Mouse (Mus musculus): Measurements from ENCODE around the gene Txlnb.
"Not testable (repeated sequence)": the region's sequence is repeated elsewhere in the genome, so short reads cannot be mapped to it uniquely, and the experiment has no call there.

The Txlnb gene

DNA sequence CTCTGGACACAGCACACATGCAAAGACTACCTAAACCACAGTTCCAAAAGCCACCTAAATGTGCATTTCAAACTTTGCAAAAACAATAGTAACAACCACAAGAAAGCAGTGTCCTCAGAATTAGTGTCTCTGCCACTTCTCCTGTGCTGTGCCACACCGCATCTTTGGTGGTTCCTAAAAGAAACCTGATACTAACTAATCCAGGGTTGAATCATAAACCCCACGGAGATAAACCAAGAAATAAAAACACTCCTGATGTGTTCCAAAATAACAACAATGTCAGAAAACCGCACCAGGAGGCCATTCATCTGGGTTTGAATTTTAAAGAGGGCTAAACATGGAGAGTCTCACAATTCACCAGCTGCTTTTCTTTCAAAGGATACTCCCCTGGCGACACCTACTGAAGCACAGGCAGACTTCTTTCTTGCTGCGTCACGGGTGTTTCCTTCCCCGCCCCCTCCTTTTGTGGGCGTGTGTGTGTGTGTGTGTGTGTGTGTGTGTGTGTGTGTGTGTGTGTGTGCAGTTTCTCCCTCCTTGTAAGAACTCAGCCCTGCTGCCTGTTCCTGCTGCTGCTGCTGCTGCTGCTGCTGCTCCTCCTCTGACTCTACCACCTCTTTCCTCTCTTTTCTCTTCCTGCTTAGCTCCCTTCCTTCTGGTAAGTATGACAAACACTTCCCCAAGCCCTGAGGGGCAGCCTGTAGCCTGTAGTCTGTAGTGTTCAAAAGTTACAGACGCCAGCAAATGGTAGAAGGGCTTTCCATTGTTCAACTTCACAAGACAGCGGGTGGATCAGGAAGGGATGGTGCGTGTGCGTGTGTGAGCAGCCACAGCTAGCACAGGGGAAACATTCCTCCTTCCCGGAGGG, at the start of gene Txlnb:
Txlnb (plus strand) TSS at position 460 of the 865 bp plus-strand sequence.
- DNase-seq, result peak; percentile 61

DNA sequence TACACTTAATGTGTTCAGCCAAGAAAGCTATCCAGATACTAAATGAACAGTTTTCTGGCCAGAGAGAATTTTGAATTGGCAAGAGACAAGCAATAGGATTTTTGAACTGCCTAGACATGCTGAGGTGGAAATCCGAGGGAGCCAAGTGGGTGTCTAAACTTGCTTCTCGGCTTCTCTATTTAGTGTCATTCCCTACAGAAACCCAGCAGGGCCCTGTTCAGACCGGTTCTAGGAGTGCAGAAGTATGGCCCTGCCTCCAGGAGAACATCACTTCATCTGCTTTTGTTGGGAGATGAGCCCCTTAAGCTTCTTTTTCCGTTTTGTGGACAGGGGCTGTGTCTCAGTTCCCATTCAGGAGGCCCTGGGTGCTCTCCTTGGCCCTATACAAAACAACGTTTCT, 43.5 kb upstream of the Txlnb start:
- DNase-seq, result no peak

DNA sequence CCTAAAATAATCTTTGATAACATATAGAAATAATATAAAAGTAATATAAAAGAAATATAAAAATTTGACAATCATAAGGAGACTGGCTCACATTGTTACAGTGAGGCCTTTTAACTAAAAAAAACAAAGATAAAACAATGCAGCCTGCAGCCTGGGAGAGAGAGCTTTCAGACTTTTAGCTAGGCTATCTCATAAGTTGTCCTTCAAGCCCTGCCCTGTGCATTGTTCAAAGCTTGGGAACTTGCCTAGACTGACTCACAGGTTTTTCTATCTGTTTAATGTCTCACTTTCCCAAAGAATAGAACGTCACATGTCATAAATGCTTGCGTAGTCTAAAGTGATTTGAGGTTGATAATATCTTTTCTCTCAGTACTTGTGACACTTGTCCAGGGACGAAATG, 36.3 kb upstream of the Txlnb start:
- DNase-seq, result no peak

DNA sequence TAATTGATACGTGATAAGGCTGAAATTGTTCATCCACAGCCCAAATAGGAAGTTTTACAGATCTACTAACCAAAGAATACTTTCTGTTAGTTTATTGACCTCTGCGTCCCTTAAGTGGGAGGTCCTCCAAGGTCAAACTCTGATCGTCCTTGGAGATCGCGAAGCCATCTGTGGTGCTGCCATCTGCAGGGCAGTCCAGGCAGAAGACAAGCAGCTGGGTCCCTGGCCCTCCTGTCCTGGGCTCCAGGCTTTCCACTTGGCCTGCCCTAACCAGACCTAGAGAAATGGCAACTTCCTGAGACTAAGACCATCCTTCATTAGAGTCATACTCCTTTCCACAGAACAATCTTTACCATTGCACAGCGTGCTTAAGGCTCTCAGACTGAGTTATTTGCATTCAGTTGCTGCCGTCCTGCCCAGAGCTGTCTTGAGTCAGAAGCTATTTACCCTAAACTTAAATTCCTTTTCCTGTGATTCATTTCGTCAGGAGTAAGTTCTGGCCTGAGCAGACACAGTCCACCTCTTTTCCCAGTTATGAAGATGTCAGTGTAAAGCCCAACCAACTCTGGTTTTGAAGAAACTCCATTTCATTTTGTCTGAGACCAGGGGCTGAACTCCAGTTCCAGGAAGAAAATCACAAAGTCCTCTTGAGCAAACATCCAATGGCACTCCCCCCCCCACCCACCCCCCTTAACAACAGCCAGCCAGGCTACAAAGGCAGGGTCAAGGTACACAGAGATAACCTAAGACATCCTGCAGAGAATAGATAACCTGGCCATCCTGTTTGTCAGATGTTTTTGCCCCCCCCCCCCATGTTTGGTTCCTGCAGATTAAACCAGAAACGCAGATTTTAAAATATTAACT, 35.0 kb upstream of the Txlnb start:
- DNase-seq, result no peak

DNA sequence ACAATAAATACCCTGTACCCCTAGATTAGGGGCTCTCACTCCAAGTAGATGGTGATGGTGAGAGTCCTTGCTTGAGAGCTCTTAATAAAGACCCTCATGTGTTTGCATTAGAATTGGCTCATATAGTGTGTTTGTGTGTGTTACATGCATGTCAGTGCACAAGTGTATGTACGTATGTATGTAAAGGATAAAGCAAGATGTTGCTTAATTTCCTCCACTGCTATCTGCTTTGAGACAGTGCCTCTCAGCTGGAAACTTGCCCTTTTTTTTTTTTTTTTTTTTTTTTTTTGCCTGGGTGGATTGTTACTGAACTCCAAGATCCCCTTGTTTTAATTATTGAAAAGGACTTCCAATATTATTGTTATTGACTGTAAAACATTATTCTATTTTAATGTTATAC, 34.4 kb upstream of the Txlnb start:
- no peak for DNase-seq

DNA sequence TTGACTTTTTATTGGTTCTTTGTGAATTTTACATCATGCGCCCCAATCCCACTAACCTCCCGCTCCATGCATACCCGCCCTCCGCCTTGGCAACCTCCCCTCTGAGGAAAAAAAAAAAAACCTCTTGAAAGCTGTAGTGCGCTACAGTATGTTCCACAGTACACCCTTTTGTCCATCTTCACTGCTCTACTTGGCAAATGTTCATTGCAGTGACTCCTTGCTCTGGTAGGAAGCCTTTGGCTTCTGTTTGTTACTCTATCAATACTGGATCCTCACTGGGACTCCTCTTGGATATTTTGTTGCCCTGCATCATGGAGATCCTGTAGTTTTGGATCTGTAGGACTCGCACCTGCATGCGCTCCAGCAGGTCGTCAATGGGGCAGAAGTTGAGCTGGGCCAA, 33.1 kb upstream of the Txlnb start:
- DNase-seq, result no peak

DNA sequence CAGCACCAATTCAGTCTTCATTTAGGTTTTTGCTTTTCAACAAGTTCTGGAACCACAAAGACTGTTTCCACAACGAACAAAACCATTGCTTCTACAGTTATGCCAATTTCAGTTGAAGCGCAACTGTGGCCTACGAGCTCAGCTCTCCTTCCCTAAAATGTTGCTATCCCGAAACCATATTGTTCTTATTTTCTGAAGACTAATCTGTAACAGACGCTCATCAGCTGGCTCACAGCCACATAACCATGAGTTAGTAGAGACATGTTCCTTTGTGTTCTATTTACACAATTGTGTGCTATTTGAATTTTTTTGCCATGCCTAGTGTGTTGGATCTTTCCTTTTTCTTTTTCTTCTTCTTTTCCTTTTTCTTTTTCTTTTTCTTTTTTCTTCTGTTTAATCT, 26.2 kb upstream of the Txlnb start:
- no peak for DNase-seq

DNA sequence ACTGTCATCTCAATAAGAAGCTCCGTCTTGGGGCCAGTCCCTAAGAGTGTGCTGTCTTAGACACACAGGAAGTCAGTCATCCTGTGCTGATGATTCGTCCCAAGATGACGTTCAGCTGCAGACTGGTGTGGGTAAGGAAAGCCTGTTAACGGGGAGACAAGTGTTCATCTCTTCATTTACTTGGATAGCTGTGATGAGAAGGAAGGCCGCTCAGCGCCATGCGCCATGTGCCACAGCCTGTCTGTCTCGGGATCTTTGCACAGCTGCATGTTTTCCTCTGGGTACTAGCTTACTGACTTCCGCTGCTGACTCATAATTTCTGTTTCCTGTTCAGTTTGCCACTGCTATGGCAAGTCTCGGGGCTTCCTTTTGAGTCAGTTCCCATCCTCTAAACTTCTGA, 23.7 kb upstream of the Txlnb start:
- peak; percentile 12 for DNase-seq

DNA sequence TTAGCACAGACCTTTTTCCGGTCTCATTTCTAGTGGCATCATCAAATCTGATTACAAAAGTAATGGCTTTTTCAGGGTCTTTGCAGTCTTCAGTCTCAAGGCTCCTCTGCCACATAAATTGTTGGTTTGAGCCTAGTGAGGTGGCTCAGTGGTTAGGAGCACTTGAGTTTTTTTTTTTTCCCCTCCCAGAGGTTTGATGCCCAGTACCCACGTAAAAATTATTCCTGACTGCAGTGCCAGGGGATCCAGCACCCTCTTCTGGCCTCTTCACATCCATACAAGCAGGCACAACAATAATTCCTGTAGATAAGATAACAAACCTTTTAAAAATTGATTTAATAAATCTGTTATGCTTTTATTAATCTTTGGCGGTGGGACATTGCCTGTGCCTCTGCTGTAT, 21.7 kb upstream of the Txlnb start:
- DNase-seq, result no peak

DNA sequence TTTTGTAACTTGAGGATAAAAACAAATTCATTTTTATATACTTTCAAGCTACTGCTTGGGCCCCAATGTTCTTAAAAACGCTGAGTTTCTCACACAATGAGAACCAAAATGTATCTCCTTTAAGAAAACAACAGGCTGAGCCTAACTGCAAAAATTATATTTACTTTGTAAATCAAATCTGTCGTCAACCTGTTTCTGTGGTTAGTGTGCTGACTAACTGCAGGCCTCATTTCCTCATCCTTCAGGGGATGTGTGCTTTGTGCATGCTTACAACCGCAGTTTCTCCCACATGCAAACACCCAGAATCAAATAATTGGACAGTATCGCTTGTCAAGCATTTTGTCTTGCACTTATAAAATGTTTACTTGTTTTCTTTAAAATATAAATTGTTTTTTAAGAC, 20.9 kb upstream of the Txlnb start:
- DNase-seq, result no peak

DNA sequence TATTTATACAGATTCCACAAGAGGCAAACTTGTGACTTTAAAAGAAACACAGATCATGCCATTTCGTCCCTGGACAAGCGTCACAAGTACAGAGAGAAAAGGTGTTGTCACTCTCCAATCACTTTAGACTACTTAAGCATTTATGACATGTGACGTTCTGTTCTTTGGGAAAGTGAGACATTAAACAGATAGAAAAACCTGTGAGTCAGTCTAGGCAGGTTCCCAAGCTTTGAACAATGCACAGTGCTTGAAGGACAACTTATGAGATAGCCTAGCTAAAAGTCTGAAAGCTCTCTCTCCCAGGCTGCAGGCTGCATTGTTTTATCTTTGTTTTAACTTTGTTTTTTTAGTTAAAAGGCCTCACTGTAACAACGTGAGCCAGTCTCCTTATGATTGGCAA, 19.3 kb upstream of the Txlnb start:
- not testable (repeated sequence) for DNase-seq

DNA sequence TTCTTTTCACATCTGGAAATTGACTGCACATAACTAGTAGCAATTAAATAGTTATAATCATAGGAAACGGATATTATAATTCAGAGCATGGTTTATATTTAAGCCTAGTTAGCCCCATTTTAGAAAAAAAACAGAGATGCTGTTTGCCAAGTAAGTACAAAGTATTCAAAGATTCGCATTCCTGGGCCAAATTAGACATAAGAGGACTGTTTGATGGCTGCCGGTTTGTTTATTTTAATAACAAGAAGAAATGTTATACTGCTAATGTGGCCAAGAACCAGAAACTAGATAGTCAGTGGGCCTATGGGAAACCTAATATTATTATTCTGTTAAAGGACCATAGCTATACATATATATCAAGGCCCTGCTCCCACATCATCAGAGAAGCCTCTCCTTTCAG, 9.3 kb upstream of the Txlnb start:
- no peak for DNase-seq

DNA sequence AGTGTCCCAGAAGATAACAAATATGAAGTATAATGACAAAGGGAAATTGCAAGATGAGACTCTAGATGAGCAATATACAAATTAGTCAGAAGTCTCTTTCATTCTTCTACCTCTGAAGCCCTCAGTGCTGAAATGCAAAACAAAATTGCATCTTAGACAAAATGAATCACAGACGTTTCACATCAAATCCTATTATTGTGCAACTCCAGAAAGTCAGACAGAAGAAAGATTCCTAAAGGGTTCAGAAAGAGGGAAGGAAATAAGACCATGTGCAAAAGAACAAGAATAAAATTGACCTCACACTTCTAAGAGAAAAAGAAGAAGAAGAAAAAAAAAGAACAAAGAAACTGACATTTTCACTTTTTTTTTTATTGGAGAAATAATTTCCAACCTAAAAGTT, 8.1 kb upstream of the Txlnb start:
- DNase-seq, result no peak

DNA sequence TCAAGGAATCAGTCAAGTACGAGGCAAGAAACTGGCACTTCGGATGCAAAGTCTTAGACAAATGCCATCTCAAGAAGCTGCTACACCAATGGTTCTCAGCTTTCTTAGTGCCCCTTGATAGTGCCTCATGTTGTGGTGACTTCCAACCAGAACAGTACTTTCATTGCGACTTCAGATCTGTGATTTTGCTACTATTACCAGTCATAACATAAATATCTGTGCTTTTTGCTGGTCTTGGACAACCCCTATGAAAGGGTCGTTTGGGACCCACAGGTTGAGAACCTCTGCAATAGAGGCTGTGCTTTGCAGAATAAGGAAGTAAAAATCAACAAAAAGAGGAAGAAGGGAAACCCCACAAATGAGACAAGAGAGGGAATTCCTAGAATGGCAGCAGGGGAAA, 7.7 kb upstream of the Txlnb start:
- DNase-seq, result no peak

DNA sequence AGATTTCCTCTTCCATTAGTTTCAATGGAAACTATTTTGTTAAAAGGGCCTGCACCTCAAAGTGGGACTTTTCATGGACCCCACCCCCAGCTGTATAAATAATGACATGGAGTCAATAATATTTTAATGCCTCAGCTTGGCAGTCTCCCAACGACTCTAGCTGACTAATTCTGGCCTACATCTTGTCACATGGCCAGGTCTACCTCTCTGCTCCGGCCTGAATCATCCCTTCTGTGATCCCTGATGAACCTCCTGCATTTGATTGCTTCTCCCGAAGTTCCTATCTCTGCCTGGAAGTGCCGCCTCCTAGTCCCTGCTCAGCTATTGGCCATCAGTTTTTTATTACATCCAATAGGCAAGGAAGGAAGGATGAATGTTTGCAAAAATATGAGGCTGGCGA, 2.1 kb upstream of the Txlnb start:
- no peak for DNase-seq

DNA sequence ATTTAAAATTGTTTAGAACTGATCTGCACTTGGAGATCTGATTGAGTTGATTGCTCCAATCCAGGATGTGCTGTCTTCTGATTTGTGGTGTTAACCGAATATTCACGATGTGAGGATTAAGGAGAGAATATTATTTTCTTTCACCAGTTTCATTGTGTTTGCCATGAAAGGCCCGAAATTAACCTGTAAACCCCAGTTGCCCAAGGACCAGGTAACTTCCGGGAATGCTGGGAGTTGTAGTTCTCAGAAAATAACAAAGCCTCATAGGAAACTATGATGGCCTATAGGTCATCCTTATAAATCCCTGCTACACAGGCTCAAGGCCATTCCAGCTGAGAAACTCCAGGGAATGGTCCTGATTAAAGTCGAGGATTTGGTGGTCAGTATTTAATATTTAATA, 1.6 kb upstream of the Txlnb start:
- no peak for DNase-seq

DNA sequence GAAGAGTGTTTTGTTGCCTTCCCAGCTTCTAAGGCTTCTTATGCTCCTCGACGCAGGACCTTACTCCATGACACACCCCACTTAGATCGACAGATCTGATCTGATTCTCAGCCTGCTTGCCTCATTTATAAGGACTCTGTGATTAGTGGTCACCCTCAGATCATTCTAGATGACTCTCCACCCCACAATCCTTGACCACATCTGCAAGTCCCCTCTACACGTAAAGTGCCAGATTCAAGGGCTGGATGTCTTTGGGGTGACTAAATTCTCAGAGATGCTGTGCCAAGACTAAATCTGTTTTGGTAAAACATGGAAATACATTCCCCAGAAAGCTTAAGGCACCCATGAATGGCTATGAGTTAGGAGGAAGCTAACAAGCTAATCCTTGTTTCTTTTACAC, 799 bp upstream of the Txlnb start:
- no peak for DNase-seq

DNA sequence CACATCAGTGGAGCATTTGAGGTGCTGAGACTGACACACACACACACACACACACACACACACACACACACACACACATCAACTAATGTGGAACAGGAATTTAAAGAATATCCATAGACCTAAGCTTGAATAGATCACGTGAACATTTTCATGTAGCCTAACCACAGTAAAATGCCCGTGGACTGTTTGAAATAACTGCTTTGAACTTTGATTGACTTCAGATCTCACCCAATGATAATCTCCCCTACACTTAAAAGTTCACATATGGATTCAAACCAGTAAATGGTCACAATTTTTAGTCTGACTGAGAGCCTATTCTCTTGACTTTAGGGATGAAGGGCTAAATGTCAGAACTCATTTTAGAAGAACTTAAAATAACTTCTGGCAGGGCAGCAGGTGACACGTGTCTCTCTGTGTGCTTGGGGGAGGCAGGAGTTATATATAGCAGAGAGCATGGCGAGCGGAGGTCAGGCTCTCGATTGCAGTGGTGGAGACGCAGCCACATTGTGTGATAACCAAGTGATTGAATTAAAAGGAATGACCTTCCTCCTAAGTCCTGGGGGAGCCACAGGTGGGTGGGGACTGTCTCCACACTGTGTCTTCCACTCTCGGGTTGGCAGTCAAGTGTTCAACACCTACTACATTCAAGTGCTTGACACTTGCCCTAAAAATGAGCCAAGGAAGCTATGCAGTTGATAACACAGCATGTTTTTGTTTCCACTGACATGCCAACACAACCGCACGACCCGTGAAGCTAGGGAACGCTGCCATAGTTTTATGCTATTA, 1.0 kb downstream of the Txlnb start:
- no peak for DNase-seq

DNA sequence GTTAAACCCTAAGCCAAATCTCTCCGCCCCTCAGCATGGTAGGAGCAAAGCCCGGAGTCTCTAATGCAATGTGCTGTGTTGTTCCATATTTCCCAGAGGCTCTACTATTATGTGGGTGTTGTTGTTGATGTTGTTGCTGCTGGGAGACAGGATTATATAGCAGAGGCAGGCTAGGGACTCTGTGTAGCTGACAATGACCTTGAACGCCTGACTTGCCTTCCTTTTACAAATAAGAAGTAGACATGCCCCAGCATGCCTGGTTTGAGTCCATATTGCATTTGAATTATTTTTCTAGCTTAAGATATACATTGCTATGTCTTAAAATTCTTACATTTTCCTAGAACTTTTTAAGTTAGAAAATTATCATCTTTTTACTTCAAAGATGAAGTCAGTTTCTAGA, 1.7 kb downstream of the Txlnb start:
- DNase-seq, result no peak

DNA sequence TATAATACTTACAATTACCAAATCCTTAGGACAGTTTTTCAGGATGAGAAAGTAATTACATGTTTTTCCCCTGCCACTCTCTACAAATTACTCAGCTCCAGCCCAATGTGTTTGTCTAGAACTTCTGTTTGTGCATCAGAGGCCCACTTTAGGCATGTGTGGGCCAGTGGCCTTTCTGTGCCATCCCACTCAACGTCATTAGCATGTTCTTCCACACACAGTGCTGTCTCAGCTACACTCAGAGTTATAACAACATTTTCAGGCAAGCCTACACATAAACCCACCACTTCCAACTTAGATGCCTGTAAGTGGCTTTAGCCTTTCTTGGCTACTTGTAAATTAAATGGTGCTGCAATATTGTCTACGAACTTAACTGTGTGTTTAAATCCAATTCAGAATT, 5.8 kb downstream of the Txlnb start:
- DNase-seq, result no peak

DNA sequence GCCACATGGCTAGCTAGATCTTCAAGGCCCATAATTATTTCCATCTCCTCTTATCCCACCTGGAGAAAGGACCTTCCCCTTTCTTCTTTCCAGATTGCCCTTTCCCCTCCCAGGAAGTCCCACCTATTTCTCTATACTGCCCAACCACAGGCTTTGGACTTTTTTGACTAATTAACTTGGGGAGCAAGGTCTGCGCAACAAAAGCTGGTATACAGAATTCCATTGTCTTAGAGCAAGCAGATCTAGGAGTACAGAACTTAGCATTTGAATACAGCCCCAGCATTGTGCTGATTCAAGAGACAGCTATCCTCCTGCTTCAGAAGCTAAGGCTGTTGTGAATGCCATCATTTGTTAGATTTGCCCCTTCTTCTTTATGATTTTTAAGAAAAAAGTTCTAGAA, 12.5 kb downstream of the Txlnb start:
- no peak for DNase-seq

DNA sequence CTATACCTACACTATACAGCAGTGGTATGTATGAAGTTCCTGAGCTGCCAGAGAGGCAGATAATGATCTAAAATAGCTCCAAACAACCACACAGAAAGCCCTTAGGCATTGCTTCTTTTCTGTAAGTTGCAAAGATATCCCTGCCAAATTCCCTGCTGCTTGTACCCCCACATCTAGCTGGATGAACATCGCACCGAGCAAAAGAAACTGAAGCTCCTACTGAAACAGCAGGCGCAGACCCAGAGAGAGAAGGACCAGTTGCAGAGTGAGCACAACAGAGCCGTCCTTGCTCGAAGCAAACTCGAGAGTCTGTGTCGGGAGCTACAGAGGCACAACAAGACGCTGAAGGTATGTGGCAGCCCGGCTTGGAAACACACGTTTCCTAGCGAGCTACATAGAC, 19.0 kb downstream of the Txlnb start:
- DNase-seq, result no peak

DNA sequence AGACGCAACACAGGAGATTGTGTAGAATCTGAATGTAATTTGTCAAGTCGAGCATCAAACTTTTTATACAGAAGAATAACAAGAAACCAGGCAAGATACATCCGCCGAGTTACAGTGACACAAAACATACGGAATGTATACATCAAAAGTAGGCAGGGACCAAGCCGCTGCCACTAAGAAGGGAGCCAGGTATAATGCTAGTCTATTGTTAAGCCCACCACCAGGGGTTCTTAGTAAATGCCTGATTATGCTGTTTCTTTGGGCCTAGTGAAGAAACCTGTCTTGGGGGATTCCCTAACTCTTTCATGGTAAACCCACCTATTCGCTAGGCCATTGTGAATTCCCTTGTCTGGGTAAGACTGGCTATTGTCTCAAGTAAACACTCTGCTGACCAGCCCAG, 24.4 kb downstream of the Txlnb start:
- not testable (repeated sequence) for DNase-seq

Measured in kidney, postnatal 14 days (tissue).